8 mouse cellular contexts compared by ENCODE assay signal in the genomic region with DNA sequence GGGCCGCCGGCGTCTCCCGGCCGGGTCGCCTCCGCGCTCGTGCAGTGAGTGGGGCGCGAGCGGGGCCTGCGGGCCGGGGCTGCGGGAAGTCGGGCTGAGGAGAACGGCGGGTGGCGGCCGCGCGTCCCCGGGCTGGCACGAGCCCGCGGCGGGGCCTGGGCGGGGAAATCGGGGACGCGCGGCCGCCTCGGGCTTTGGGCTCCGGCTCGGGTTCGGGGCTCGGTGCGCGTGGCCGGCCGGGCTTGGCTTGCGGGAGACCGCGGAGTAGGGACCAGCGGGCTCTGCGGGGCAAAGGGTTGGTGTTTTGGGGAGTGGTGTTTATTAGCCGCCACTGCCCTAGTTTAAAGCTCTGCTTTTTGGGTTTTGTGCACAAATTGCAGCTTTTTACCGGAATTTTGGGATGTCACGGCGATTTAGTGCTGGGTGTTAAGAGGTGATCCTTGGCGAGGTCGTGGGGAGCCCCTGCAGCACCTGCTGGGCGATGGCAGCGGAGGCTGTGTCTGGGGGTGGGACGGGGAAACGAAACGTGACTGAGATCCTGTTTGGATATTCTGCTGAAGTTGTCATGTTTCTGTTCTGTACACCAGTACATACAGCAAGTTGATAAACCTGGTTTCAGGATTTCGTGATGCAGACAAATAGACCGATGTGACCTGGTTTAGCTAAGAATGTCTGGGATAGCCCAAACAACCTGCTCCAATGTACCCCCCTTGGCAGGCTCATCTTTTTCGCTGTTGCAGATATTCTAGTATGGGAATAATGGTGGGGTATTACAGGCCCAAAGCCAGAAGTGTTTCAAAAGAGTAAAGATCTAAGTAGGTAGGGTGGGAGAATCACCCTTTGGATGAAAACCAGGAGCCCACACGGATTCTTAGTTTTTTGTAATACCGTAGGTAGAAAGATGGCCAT. TPM values are rescaled to one million over a fixed set of nuclear protein-coding genes. Genes with fewer than 3 reads are reported as not detected.
DNase-seq lines count a peak whose midpoint lies in the region; ATAC-seq and TF ChIP-seq lines count a peak whose summit lies in the region.

No protein-coding gene starts in this region.

- no peak for TF ChIP-seq CTCF in ES-Bruce4 (IDR thresholded peaks at IDR 0.05; ENCODE audit: low read depth, low read length)
- no peak for TF ChIP-seq CTCF in embryonic fibroblast, embryonic 13.5 days (IDR thresholded peaks at IDR 0.05; ENCODE audit: borderline replicate concordance, insufficient read depth, low read length)
- no peak for TF ChIP-seq CTCF in kidney, postnatal 0 days (IDR thresholded peaks at IDR 0.05; ENCODE audit: low read depth)
- TF ChIP-seq CTCF in liver, postnatal 0 days (IDR thresholded peaks at IDR 0.05; ENCODE audit: low read depth): no peak

- H3K27me3 ChIP-seq in ES-Bruce4 (ENCODE audit: control insufficient read depth, insufficient read depth, low read length, poor library complexity, severe bottlenecking): no peaks in the 10 kb centered on the region
- H3K27me3 ChIP-seq in heart, embryonic 13.5 days (replicated peaks): no peaks in the 10 kb centered on the region
- no peaks in the 10 kb centered on the region for H3K27me3 ChIP-seq in kidney, postnatal 0 days (ENCODE audit: insufficient read depth, low read length)
- H3K27me3 ChIP-seq in liver, postnatal 0 days (ENCODE audit: insufficient read depth, low read length): no peaks in the 10 kb centered on the region
- peaks cover 2% of the 10 kb centered on the region; the same call in 1 of the 2 replicates for H3K27me3 ChIP-seq in neural tube, embryonic 14.5 days (ENCODE audit: control insufficient read depth, insufficient read depth, low read length)

- ATAC-seq in heart, embryonic 13.5 days (ENCODE audit: extremely low read depth, insufficient number of reproducible peaks, low FRiP score, low TSS enrichment): peak; percentile 73
- ATAC-seq in kidney, postnatal 0 days (replicated peaks; ENCODE audit: low FRiP score, low read depth): peak; percentile 77
- peak; percentile 76 for ATAC-seq in liver, postnatal 0 days
- ATAC-seq in neural tube, embryonic 14.5 days (ENCODE audit: low read depth): peak; percentile 86

- no peaks in the 10 kb centered on the region for H3K9me3 ChIP-seq in ES-Bruce4 (replicated peaks; ENCODE audit: control insufficient read depth, insufficient read depth, low read length, poor library complexity, severe bottlenecking)
- no peaks in the 10 kb centered on the region for H3K9me3 ChIP-seq in heart, embryonic 13.5 days
- no peaks in the 10 kb centered on the region for H3K9me3 ChIP-seq in kidney, postnatal 0 days (replicated peaks; ENCODE audit: low read length)
- H3K9me3 ChIP-seq in liver, postnatal 0 days (ENCODE audit: low read length): no peaks in the 10 kb centered on the region
- H3K9me3 ChIP-seq in neural tube, embryonic 14.5 days (ENCODE audit: control insufficient read depth, low read length): no peaks in the 10 kb centered on the region

- H3K4me1 ChIP-seq in ES-Bruce4 (ENCODE audit: control insufficient read depth, insufficient read depth, low read length): no peaks in the 10 kb centered on the region
- H3K4me1 ChIP-seq in embryonic fibroblast, embryonic 13.5 days (ENCODE audit: control insufficient read depth, insufficient read depth, low read length): peaks cover 3% of the 10 kb centered on the region
- H3K4me1 ChIP-seq in heart, embryonic 13.5 days: peaks cover 29% of the 10 kb centered on the region
- H3K4me1 ChIP-seq in kidney, postnatal 0 days (replicated peaks; ENCODE audit: insufficient read depth, low read length): peaks cover 9% of the 10 kb centered on the region; the same call in 1 of the 2 replicates
- peaks cover 29% of the 10 kb centered on the region for H3K4me1 ChIP-seq in liver, postnatal 0 days (ENCODE audit: insufficient read depth)
- H3K4me1 ChIP-seq in neural tube, embryonic 14.5 days (ENCODE audit: control insufficient read depth, insufficient read depth, low read length): peaks cover 21% of the 10 kb centered on the region

- WGBS in heart, embryonic 13.5 days: 2% methylated on average over 60 of the region's 63 CpGs
- 2% methylated on average over 57 of the region's 63 CpGs for WGBS in kidney, postnatal 0 days
- 3% methylated on average over 43 of the region's 63 CpGs for WGBS in liver, postnatal 0 days (ENCODE audit: insufficient replicate concordance)
- 3% methylated on average over 46 of the region's 63 CpGs for WGBS in neural tube, embryonic 14.5 days

- no peak for TF ChIP-seq EP300 in ES-Bruce4 (IDR thresholded peaks at IDR 0.05; ENCODE audit: insufficient read depth, low read depth, low read length)
- no peak for TF ChIP-seq EP300 in liver, postnatal 0 days (IDR thresholded peaks at IDR 0.05; ENCODE audit: low read depth)

- peak overlapping the region; percentile 95 for H3K4me2 ChIP-seq in heart, embryonic 13.5 days
- peak overlapping the region; percentile 90 for H3K4me2 ChIP-seq in kidney, postnatal 0 days (ENCODE audit: low read length)
- H3K4me2 ChIP-seq in liver, postnatal 0 days (ENCODE audit: low read depth, low read length): peak overlapping the region; percentile 74
- peak overlapping the region; percentile 79 for H3K4me2 ChIP-seq in neural tube, embryonic 14.5 days (ENCODE audit: low read depth, low read length)

- H3K36me3 ChIP-seq in ES-Bruce4 (ENCODE audit: control insufficient read depth, insufficient read depth, low read length, poor library complexity, severe bottlenecking): no peaks in the 10 kb centered on the region
- H3K36me3 ChIP-seq in heart, embryonic 13.5 days: no peaks in the 10 kb centered on the region
- H3K36me3 ChIP-seq in kidney, postnatal 0 days (ENCODE audit: insufficient read depth, low read length): no peaks in the 10 kb centered on the region
- no peaks in the 10 kb centered on the region for H3K36me3 ChIP-seq in liver, postnatal 0 days (replicated peaks; ENCODE audit: insufficient read depth, low read length)
- H3K36me3 ChIP-seq in neural tube, embryonic 14.5 days (ENCODE audit: control insufficient read depth, insufficient read depth, low read length): no peaks in the 10 kb centered on the region

- TF ChIP-seq POLR2A in ES-Bruce4 (IDR thresholded peaks at IDR 0.05; ENCODE audit: insufficient read depth, low read length): no peak
- no peak for TF ChIP-seq POLR2A in embryonic fibroblast, embryonic 13.5 days (IDR thresholded peaks at IDR 0.05; ENCODE audit: low read depth, low read length)

- H3K4me3 ChIP-seq in ES-Bruce4 (ENCODE audit: low read depth, low read length): peak overlapping the region; percentile 73
- H3K4me3 ChIP-seq in embryonic fibroblast, embryonic 13.5 days (ENCODE audit: insufficient read depth, low read length): peak overlapping the region; percentile 55
- H3K4me3 ChIP-seq in heart, embryonic 13.5 days: peak overlapping the region; percentile 75
- H3K4me3 ChIP-seq in kidney, postnatal 0 days (replicated peaks; ENCODE audit: low read depth, low read length): peak overlapping the region; percentile 80
- peak overlapping the region; percentile 77 for H3K4me3 ChIP-seq in liver, postnatal 0 days (ENCODE audit: low read depth, low read length)
- H3K4me3 ChIP-seq in neural tube, embryonic 14.5 days (ENCODE audit: low read depth, low read length): peak overlapping the region; percentile 67

- peak overlapping the region; percentile 92 for H3K9ac ChIP-seq in ES-Bruce4 (ENCODE audit: low read depth, poor library complexity, severe bottlenecking)
- H3K9ac ChIP-seq in heart, embryonic 13.5 days: peak overlapping the region; percentile 99
- peak overlapping the region; percentile 91 for H3K9ac ChIP-seq in kidney, postnatal 0 days (ENCODE audit: low read depth, low read length)
- H3K9ac ChIP-seq in liver, postnatal 0 days (replicated peaks): peak overlapping the region; percentile 88
- H3K9ac ChIP-seq in neural tube, embryonic 14.5 days (replicated peaks; ENCODE audit: low read depth, low read length): peak overlapping the region; percentile 84

- DNase-seq in brain, adult 2 months (ENCODE audit: low read depth, low spot score): peak; percentile 84
- peak; percentile 62 for DNase-seq in kidney, postnatal 0 days (ENCODE audit: low spot score)
- DNase-seq in liver, postnatal 0 days: peak; percentile 81
- peak; percentile 41 to 55 for DNase-seq in thymus, postnatal 10 days (ENCODE audit: low spot score in 2 of 2)

- peak overlapping the region; percentile 1; the same call in 1 of the 2 replicates for H3K27ac ChIP-seq in ES-Bruce4 (ENCODE audit: insufficient read depth, low read length)
- H3K27ac ChIP-seq in embryonic fibroblast, embryonic 13.5 days (ENCODE audit: insufficient read depth, low read length): 0 out of 2 replicates have a peak overlapping the region, but pooled peaks have one; percentile 28
- H3K27ac ChIP-seq in heart, embryonic 13.5 days (replicated peaks): peak overlapping the region; percentile 95
- H3K27ac ChIP-seq in kidney, postnatal 0 days: peak overlapping the region; percentile 97
- peak overlapping the region; percentile 98 for H3K27ac ChIP-seq in liver, postnatal 0 days (ENCODE audit: low read depth)
- peak overlapping the region; percentile 92 for H3K27ac ChIP-seq in neural tube, embryonic 14.5 days (ENCODE audit: low read depth, low read length)

RNA-seq across cellular contexts. Expression of a gene that starts 0.6 kb away (rescaled TPM):
- polyA plus RNA-seq in ES-Bruce4 (2011; ENCODE audit: insufficient read depth, insufficient read length, low read depth, missing spikeins): 35.6 and 36.7 TPM in 2 replicates
- polyA plus RNA-seq in embryonic fibroblast, embryonic 13.5 days (2011; ENCODE audit: insufficient read length, low read depth, missing spikeins): 9.5 and 10.2 TPM in 2 replicates
- 2.7 and 4.7 TPM in 2 replicates for polyA plus RNA-seq in heart, embryonic 13.5 days (2015; fragmentation: Nextera tagmentation; extraction: Ambion mirVana)
- 30.2 and 34.1 TPM in 2 replicates for polyA plus RNA-seq in kidney, postnatal 0 days (2015; fragmentation: Nextera tagmentation; extraction: Ambion mirVana)
- 9.7 and 10.0 TPM in 2 replicates for polyA plus RNA-seq in liver, postnatal 0 days (2015; fragmentation: Nextera tagmentation; extraction: Ambion mirVana)
- 10.8 and 12.9 TPM in 2 replicates for polyA plus RNA-seq in neural tube, embryonic 14.5 days (2014; fragmentation: Nextera tagmentation; extraction: Ambion mirVana)

RNA-seq across cellular contexts. Expression of a gene that starts 41.7 kb away (rescaled TPM):
- 167 and 168 TPM in 2 replicates for polyA plus RNA-seq in ES-Bruce4 (2011; ENCODE audit: insufficient read depth, insufficient read length, low read depth, missing spikeins)
- polyA plus RNA-seq in embryonic fibroblast, embryonic 13.5 days (2011; ENCODE audit: insufficient read length, low read depth, missing spikeins): 83.3 and 92.5 TPM in 2 replicates
- polyA plus RNA-seq in heart, embryonic 13.5 days (2015; fragmentation: Nextera tagmentation; extraction: Ambion mirVana): 460 and 512 TPM in 2 replicates
- 318 and 322 TPM in 2 replicates for polyA plus RNA-seq in kidney, postnatal 0 days (2015; fragmentation: Nextera tagmentation; extraction: Ambion mirVana)
- polyA plus RNA-seq in liver, postnatal 0 days (2015; fragmentation: Nextera tagmentation; extraction: Ambion mirVana): 119 and 125 TPM in 2 replicates
- polyA plus RNA-seq in neural tube, embryonic 14.5 days (2014; fragmentation: Nextera tagmentation; extraction: Ambion mirVana): 276 and 285 TPM in 2 replicates

RNA-seq across cellular contexts. Expression of a gene that starts 44.6 kb away (rescaled TPM):
- polyA plus RNA-seq in ES-Bruce4 (2011; ENCODE audit: insufficient read depth, insufficient read length, low read depth, missing spikeins): not detected in 2 replicates
- 1.3 TPM in 1 of 2 replicates, not detected in the other for polyA plus RNA-seq in embryonic fibroblast, embryonic 13.5 days (2011; ENCODE audit: insufficient read length, low read depth, missing spikeins)
- 0.11 and 0.64 TPM in 2 replicates for polyA plus RNA-seq in heart, embryonic 13.5 days (2015; fragmentation: Nextera tagmentation; extraction: Ambion mirVana)
- polyA plus RNA-seq in kidney, postnatal 0 days (2015; fragmentation: Nextera tagmentation; extraction: Ambion mirVana): 6.2 and 7.1 TPM in 2 replicates
- 64.9 and 66.7 TPM in 2 replicates for polyA plus RNA-seq in liver, postnatal 0 days (2015; fragmentation: Nextera tagmentation; extraction: Ambion mirVana)
- polyA plus RNA-seq in neural tube, embryonic 14.5 days (2014; fragmentation: Nextera tagmentation; extraction: Ambion mirVana): not detected in 2 replicates

Comparison
In these comparisons a context has a peak if more than half of its experiments do, and no peak if none do; other contexts are left out.
1. Peak in every context shown above with its lines: DNase-seq, ATAC-seq, H3K4me3 ChIP-seq and H3K27ac ChIP-seq.
2. H3K27ac ChIP-seq: peak in every context shown above with its lines; median percentile 98 in liver, postnatal 0 days; 97 in kidney, postnatal 0 days; 95 in heart, embryonic 13.5 days; 92 in neural tube, embryonic 14.5 days; 28 in embryonic fibroblast, embryonic 13.5 days; 1 in ES-Bruce4.